Mouse (Mus musculus): ENCODE data around the gene Nox4. TPM values are rescaled to one million over a fixed set of nuclear protein-coding genes. Genes with fewer than 3 reads are reported as not detected.
"Not testable (repeated sequence)": the region's sequence is repeated elsewhere in the genome, so short reads cannot be mapped to it uniquely, and the experiment has no call there.

Gene Nox4
- polyA plus RNA-seq, 1 experiment from 2014 or later: 7.3 TPM

- no peaks in the 10 kb centered on the region for H3K4me1 ChIP-seq
- no peak overlapping the region for H3K4me3 ChIP-seq
- no peaks in the 10 kb centered on the region for H3K9me3 ChIP-seq
- no peak overlapping the region for H3K27ac ChIP-seq
- H3K9ac ChIP-seq: no peak overlapping the region
- 51% methylated on average over 2 of the region's 2 CpGs for WGBS
- peaks cover 2% of the 10 kb centered on the region; the same call in 1 of the 2 replicates for H3K36me3 ChIP-seq
- no peak for ATAC-seq (ENCODE audit: insufficient number of reproducible peaks, insufficient read depth, low FRiP score, low TSS enrichment, low read depth)
- H3K27me3 ChIP-seq: no peaks in the 10 kb centered on the region
- no peak overlapping the region for H3K4me2 ChIP-seq
Observed at GRCm38 (mm10) chr7:87374935-87375334, 129.0 kb downstream of the Nox4 start.

- Histone ChIP-seq H3K4me3 (no peak overlapping the region), H3K9me3 (no peaks in the 10 kb centered on the region), H3K4me1 (no peaks in the 10 kb centered on the region), H3K4me2 (no peak overlapping the region), H3K9ac (no peak overlapping the region), H3K36me3 (no peaks in the 10 kb centered on the region), H3K27ac (no peak overlapping the region), H3K27me3 (no peaks in the 10 kb centered on the region)
- ATAC-seq (ENCODE audit: insufficient number of reproducible peaks, insufficient read depth, low FRiP score, low TSS enrichment, low read depth): no peak
- 92% methylated on average over 7 of the region's 7 CpGs for WGBS
Observed at GRCm38 (mm10) chr7:87397023-87397422, 151.1 kb downstream of the Nox4 start.

DNA sequence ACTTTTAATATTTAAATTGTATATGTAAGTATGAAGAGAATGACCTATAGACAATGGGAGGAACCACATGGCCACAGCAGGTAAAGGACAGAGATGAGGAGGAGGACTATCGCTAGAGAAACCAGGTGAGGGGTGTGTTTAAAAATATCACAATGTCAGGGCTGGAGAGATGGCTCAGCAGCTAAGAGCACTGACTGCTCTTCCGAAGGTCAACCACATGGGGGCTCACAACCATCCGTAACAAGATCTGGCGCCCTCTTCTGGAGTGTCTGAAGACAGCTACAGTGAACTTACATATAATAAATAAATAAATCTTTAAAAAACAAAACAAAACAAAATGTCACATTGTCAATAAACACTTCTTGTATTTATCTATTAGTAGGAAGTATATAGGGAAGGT lies 165.5 kb downstream of the Nox4 start:
- H3K36me3 ChIP-seq; H3K27me3 ChIP-seq; H3K4me2 ChIP-seq; H3K9me3 ChIP-seq; H3K9ac ChIP-seq; H3K4me3 ChIP-seq; ATAC-seq (ENCODE audit: insufficient number of reproducible peaks, insufficient read depth, low FRiP score, low TSS enrichment, low read depth); H3K27ac ChIP-seq; H3K4me1 ChIP-seq: not testable (repeated sequence)
- 6% methylated on average over 4 of the region's 4 CpGs for whole genome bisulfite sequencing

- no peaks in the 10 kb centered on the region for H3K36me3 ChIP-seq
- no peak overlapping the region for H3K27ac ChIP-seq
- WGBS: 73% methylated on average over 1 of the region's 1 CpGs
- H3K4me3 ChIP-seq: no peak overlapping the region
- H3K4me2 ChIP-seq: no peak overlapping the region
- H3K9me3 ChIP-seq: no peaks in the 10 kb centered on the region
- H3K4me1 ChIP-seq: no peaks in the 10 kb centered on the region
- H3K27me3 ChIP-seq: no peaks in the 10 kb centered on the region
- H3K9ac ChIP-seq: no peak overlapping the region
- no peak for ATAC-seq (ENCODE audit: insufficient number of reproducible peaks, insufficient read depth, low FRiP score, low TSS enrichment, low read depth)
Observed at GRCm38 (mm10) chr7:87413271-87413670, 167.4 kb downstream of the Nox4 start.

Other genes starting within 250 kb of the Nox4 start
- not detected in 2 replicates for gene Vmn2r79, start 250.0 kb upstream of the Nox4 start, polyA plus RNA-seq (2015; fragmentation: Nextera tagmentation; extraction: Ambion mirVana)
- 0.55 and 0.80 TPM in 2 replicates for gene Tyr, start 247.4 kb downstream of the Nox4 start, polyA plus RNA-seq (2015; fragmentation: Nextera tagmentation; extraction: Ambion mirVana)

All from embryonic facial prominence, embryonic 13.5 days (tissue).